Mouse (Mus musculus): ENCODE results near the gene Fam171a2.
A peak's percentile ranks its signal among the peaks of the same experiment; 100 is the strongest.
"Not testable (repeated sequence)": the region's sequence is repeated elsewhere in the genome, so short reads cannot be mapped to it uniquely, and the experiment has no call there.

Fam171a2 gene

DNA sequence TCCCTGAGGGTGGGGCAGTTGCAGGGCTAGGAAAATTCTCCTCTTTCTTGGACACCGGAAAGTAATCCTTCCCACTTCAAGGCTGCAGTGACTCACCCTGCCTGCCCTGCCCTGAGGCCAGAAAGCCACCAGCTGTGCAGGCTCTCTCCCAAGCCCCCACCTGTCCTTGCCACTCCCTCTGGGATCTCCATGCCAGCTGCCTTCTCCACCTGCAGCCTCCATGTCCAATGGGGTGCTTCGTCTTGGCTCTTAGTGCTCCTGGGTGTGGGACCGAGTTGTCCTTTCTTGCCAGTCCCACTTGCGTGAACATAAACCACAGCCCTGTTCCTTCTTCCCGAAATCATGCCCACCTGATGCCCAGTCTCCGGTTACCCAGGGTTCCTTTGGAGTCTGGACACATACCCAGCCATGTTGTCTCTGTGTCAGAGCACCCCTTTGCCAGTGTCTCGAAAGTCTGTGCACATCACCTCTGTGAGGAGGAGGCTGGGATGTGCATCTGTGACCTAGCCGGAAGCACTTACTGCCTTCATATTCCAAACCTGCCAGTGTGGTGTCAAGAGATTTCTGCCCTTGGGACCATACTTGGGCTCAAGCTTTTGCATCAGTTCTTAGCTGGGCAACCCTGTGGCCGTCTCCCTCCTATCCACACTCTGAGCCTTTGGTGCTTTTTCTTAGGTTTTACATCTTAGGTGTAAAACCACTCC is 52.9 kb downstream of the Fam171a2 start:
- peak; percentile 64 for DNase-seq (ENCODE audit: low read depth)

DNA sequence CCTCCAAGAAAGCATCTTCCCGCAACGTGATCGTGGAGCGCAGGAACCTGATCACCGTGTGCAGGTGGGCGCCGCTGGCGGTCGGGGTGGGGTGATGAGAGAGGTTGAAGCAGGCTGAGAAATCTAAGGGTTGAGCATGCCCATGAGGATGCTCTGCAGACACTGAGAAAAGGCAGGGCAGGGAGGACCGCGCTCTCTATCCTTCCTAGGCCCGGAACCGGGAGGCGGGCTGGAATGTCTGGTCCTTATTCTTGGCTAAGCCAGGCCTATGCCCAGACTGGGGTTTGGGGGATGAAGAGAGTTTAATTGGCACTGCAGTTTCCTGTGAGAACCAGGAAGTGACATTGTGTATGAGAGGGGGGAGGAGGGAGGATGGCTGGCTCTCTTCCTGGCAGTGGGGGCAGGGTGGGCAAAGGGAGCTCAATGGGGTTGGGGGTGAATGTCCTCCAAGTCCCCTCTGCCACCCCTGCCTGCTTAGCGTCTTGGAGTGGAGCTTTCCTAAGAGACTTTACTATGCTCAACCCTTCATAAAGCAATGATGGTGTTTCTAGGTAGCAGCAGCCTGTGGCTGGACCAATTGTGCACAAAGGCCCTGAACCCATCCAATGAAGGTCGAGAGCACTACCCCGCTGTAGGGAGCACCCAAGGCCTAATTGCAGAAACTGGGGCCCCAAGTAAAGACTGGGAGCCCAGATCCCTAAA is 53.6 kb downstream of the Fam171a2 start:
- DNase-seq (ENCODE audit: low read depth): peak; percentile 36

GRCm38 (mm10) chr11:102393238-102393634 is 54.2 kb downstream of the Fam171a2 start, which contains the start of gene Rundc3a:
Rundc3a (plus strand) TSS chr11:102393403.
- DNase-seq (ENCODE audit: low read depth): peak; percentile 92

- no peak for DNase-seq (ENCODE audit: low read depth)
Observed at GRCm38 (mm10) chr11:102392441-102393237, 54.8 kb downstream of the Fam171a2 start.

DNA sequence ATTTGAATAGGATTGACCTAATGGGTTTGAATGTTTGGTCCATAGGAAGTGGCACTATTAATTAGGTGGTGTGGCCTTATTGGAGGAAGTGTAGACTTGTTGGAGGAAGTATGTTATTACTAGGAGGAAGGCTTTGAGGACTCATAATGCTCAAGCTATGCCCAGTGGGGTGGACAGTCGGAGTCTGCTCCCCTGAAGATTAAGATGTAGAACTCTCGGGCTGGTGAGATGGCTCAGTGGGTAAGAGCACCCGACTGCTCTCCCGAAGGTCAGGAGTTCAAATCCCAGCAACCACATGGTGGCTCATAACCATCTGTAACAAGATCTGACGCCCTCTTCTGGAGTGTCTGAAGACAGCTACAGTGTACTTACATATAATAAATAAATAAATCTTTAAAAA is 58.0 kb downstream of the Fam171a2 start:
- DNase-seq (ENCODE audit: low read depth): not testable (repeated sequence)
